Mouse (Mus musculus) embryonic facial prominence, embryonic 15.5 days (tissue): ENCODE measurements around the gene Fndc3b. TPM values are rescaled to one million over a fixed set of nuclear protein-coding genes. Genes with fewer than 3 reads are reported as not detected.
A peak's percentile ranks its signal among the peaks of the same experiment; 100 is the strongest.

Source experiments
- ATAC-seq: fragments of 200-750 bp; cut with Nextera tagmentation; 2 replicates; pipeline ENCODE4 v1.8.0; 2017; ENCODE audit warnings: low read depth, moderate TSS enrichment; ENCODE audit not compliant: insufficient number of reproducible peaks, low FRiP score, low TSS enrichment
- H3K27ac ChIP-seq: fragments of 300-500 bp; sonication (generic); replicated peaks from 2 replicates; pipeline ENCODE4 v1.5.1; 2015; ENCODE audit warnings: mild to moderate bottlenecking, inconsistent platforms
- H3K27me3 ChIP-seq: fragments of 300-500 bp; sonication (generic); 2 replicates; pipeline ENCODE4 v1.6.1; 2015; ENCODE audit warnings: inconsistent platforms
- H3K36me3 ChIP-seq: fragments of 300-500 bp; sonication (generic); 2 replicates; pipeline ENCODE4 v1.6.1; 2015; ENCODE audit warnings: mild to moderate bottlenecking, inconsistent platforms
- H3K4me1 ChIP-seq: fragments of 300-500 bp; sonication (generic); 2 replicates; pipeline ENCODE4 v1.6.1; 2015; ENCODE audit warnings: inconsistent platforms
- H3K4me2 ChIP-seq: fragments of 300-500 bp; sonication (generic); replicated peaks from 2 replicates; pipeline ENCODE4 v1.6.1; 2015; ENCODE audit warnings: mild to moderate bottlenecking, inconsistent platforms
- H3K4me3 ChIP-seq: fragments of 300-500 bp; sonication (generic); replicated peaks from 2 replicates; pipeline ENCODE4 v1.5.1; 2015; ENCODE audit warnings: mild to moderate bottlenecking, inconsistent platforms
- H3K9ac ChIP-seq: fragments of 300-500 bp; sonication (generic); 2 replicates; pipeline ENCODE4 v1.6.1; 2015; ENCODE audit warnings: inconsistent platforms
- H3K9me3 ChIP-seq: fragments of 300-500 bp; sonication (generic); replicated peaks from 2 replicates; pipeline ENCODE4 v1.6.1; 2016; ENCODE audit warnings: inconsistent platforms
- WGBS: fragments of 180-500 bp; shearing (Covaris S2); methylation state at CpG from one replicate; pipeline ENCODE4 v1.1.7; 2015; 5-methylcytosine and 5-hydroxymethylcytosine counted together
- polyA plus RNA-seq: library from polyadenylated mRNA; unstranded; fragments of >200 nt; fragmentation: Nextera tagmentation; extraction: Ambion mirVana; gene quantifications from 2 replicates; pipeline ENCODE4 v1.2.1, GENCODE M21; 2015

The Fndc3b gene
- polyA plus RNA-seq, 1 experiment from 2014 or later: 31.8 TPM

DNA sequence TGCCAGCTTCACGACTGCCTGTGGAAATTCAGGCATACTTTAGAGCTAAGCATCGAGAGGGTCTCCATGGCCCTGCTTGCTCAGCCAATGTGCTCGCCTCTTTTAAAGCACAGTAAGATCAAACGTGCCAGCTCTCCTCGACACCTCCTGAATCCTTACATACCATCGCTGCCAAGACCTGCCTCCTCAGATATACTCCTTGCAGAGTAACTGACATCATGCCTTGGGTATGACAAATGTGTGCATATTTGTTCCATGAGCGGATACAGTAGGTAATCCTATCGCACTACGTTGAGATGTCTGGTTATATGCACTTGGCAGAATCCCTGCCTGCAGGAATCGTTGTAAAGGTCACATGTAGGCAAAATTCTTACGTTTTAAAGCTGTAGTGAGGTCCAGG, 120.3 kb downstream of the Fndc3b start:
- ATAC-seq: no peak; the same call in 1 of the 2 replicates
- WGBS: 68% methylated on average over 11 of the region's 11 CpGs
- no peak overlapping the region for H3K27ac ChIP-seq

DNA sequence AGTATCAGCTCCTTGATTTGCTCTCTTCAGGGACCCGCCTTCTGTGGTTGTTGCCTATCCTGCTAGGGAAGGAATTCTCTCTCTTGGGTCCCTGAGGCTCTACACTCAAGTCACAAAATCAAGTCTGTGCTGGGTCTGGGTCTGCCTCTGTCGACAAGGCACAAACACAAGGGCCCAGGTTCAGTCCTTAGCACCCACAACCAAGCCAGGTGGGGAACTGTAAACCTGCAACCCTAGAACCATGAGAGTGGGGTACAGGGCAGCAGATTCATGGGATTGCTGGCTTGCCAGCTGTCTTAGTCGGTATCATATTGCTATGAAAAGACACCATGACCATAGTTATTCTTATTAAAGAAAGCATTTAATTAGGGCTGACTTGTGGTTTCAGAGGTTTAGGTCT, 121.8 kb downstream of the Fndc3b start:
- H3K27me3 ChIP-seq: no peaks in the 10 kb centered on the region
- ATAC-seq: no peak
- H3K9me3 ChIP-seq: no peaks in the 10 kb centered on the region
- H3K4me3 ChIP-seq: no peak overlapping the region
- H3K36me3 ChIP-seq: 0 out of 2 replicates have a peak, but pooled peaks cover 5% of the 10 kb centered on the region
- no peak overlapping the region for H3K9ac ChIP-seq
- H3K4me2 ChIP-seq: no peak overlapping the region
- peaks cover 31% of the 10 kb centered on the region for H3K4me1 ChIP-seq
- H3K27ac ChIP-seq: no peak overlapping the region
- 77% methylated on average over 3 of the region's 3 CpGs for WGBS

More for the DNA sequence above, 120.3 kb downstream of the Fndc3b start:
- Histone ChIP-seq H3K4me1 (peaks cover 23% of the 10 kb centered on the region), H3K27me3 (no peaks in the 10 kb centered on the region), H3K9me3 (no peaks in the 10 kb centered on the region), H3K36me3 (0 out of 2 replicates have a peak, but pooled peaks cover 5% of the 10 kb centered on the region), H3K4me2 (no peak overlapping the region), H3K4me3 (no peak overlapping the region), H3K9ac (no peak overlapping the region)

DNA sequence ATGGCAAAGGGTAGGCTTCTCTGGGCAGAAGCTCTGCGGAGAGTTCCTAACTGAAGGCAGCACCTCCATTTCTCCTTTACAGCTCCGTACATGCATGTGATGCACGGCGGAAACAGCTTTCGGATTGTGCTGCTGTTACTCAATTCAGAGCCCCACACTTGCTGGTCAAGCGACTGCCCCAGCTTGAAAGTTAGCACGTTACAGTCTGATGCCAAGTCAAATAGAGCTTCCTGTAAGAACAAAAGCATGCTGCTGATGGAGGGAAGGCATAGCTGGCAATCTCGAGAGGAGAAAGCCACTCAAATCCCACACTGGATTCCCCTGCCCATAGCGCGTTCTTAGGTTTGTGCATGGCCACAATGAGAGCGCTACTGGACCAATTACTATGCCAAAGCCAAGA, 122.5 kb downstream of the Fndc3b start:
- H3K27me3 ChIP-seq: no peaks in the 10 kb centered on the region
- H3K9ac ChIP-seq: no peak overlapping the region
- H3K4me2 ChIP-seq: no peak overlapping the region
- no peak for ATAC-seq
- WGBS: 91% methylated on average over 11 of the region's 11 CpGs
- H3K9me3 ChIP-seq: no peaks in the 10 kb centered on the region
- 0 out of 2 replicates have a peak, but pooled peaks cover 5% of the 10 kb centered on the region for H3K36me3 ChIP-seq
- no peak overlapping the region for H3K4me3 ChIP-seq
- H3K27ac ChIP-seq: no peak overlapping the region
- H3K4me1 ChIP-seq: peaks cover 24% of the 10 kb centered on the region

DNA sequence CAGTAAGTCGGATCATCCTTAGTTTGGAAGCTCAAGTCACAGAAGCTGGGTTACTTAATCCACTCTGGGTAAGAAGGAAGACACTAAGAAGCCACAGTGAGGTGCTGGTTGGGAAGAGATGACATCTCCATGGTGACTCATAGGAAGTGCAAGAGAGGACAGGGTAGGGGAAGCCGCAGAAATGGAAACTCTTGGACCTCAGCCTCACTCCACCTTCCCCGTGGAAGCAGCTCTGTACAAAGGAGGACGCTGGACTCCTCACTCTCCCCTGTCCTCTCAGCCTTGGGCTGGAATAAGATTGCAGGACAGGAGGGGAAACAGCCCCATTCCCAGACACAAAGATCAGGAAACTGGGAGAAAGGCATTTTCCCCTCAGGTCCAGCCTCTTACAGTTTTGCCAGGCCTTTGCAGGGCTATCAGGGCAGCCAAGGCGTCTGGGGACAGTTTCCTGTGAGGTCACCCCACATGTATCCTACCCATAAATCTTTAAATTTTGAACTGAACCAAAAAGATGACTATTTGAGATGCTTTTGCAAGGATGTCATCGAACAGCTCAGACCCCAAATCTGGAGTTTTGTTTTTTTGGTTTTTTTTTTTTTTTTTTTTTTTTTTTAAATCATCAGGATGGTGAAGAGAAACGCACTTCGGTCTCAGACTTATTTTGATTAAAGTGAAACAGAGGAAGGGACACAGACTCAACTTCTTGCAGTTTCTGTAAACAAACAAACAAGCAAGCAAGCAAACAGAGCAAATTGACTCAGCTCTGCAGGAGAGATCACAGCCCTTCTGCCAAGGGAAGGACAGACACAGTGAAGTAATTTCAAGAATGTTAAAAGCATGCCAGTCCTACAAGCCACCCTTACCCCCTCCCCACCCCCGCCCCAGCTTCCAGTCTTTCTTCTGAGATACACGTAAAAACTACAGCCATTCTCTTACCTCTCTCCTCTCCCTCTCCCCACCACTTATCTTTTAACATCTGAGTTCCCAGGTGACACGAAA, 126.2 kb downstream of the Fndc3b start:
- Histone ChIP-seq H3K27ac (peak overlapping the region; percentile 22; the same call in 1 of the 2 replicates), H3K4me2 (no peak overlapping the region), H3K4me1 (peaks cover 19% of the 10 kb centered on the region), H3K9ac (no peak overlapping the region), H3K9me3 (no peaks in the 10 kb centered on the region), H3K36me3 (no peaks in the 10 kb centered on the region), H3K4me3 (no peak overlapping the region), H3K27me3 (no peaks in the 10 kb centered on the region)
- ATAC-seq: no peak
- WGBS: 40% methylated on average over 11 of the region's 11 CpGs

DNA sequence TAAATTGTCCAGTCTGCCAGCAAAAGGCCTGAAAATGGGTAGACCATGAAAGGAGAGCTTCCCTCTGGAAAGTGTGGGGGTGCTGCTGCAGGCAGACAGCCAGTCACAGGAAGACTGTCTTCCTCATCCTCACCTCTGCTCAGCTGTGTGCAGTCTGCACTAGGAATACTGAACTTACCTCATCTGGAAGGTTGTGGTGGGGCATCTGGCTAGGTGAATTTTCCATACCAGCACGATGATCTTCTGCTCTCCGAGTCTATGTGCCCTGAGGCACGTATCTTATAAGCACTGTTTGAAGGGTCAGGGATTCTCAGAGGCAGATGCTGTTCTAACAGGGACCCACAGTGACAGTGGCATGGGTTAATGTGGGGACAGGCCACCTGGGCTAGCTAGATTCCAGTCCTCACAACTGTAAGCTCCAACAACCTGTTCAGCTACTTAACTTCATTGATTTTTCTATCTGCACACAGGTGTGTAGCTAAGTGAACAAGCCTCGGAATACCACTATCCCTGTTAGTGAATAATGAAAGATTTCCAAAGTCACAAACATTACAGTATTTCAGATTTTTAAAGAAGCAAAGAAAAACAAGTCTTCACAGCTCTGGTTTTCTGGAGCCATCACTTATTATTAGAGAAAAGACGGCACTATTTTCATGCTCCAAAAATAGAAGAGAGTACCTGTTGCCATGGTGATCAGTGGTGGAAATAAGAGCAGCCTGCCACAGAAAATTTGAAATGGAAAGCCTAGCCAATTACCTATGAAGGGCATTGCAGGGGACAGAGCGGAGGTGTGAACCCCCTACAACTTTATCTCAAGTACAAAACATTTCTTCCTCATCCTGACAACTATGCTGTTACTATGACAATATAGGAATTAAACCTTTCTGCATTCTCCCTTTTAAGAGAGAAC, 128.9 kb downstream of the Fndc3b start:
- no peak overlapping the region for H3K9ac ChIP-seq
- no peak overlapping the region for H3K27ac ChIP-seq
- no peaks in the 10 kb centered on the region for H3K9me3 ChIP-seq
- no peak overlapping the region for H3K4me2 ChIP-seq
- no peaks in the 10 kb centered on the region for H3K27me3 ChIP-seq
- WGBS: 52% methylated on average over 6 of the region's 6 CpGs
- no peak for ATAC-seq
- H3K36me3 ChIP-seq: no peaks in the 10 kb centered on the region
- peaks cover 10% of the 10 kb centered on the region for H3K4me1 ChIP-seq
- no peak overlapping the region for H3K4me3 ChIP-seq

DNA sequence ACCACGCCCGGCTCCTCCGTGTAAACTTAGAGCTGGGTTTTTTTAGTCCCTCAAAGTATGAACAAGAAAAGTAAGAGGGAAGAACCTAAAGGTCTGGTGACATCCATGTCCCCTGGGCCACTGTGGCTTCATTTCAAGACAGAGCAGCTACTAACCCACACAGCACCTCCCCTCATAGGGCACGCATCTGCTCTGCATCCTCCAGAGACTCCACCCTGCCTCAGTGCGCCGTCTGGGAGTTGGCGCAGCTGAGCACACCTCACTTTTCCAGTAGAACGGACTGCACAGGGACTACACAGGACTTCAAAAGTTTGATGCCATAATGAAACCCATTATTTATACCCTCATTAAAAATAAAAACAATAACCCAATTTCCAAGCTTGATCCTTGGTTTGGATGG, 130.2 kb downstream of the Fndc3b start:
- H3K4me1 ChIP-seq: peaks cover 10% of the 10 kb centered on the region
- WGBS: 86% methylated on average over 8 of the region's 8 CpGs
- no peak overlapping the region for H3K4me3 ChIP-seq
- no peaks in the 10 kb centered on the region for H3K36me3 ChIP-seq
- no peaks in the 10 kb centered on the region for H3K9me3 ChIP-seq
- H3K27ac ChIP-seq: no peak overlapping the region
- H3K9ac ChIP-seq: no peak overlapping the region
- H3K4me2 ChIP-seq: no peak overlapping the region
- H3K27me3 ChIP-seq: no peaks in the 10 kb centered on the region
- ATAC-seq: no peak

DNA sequence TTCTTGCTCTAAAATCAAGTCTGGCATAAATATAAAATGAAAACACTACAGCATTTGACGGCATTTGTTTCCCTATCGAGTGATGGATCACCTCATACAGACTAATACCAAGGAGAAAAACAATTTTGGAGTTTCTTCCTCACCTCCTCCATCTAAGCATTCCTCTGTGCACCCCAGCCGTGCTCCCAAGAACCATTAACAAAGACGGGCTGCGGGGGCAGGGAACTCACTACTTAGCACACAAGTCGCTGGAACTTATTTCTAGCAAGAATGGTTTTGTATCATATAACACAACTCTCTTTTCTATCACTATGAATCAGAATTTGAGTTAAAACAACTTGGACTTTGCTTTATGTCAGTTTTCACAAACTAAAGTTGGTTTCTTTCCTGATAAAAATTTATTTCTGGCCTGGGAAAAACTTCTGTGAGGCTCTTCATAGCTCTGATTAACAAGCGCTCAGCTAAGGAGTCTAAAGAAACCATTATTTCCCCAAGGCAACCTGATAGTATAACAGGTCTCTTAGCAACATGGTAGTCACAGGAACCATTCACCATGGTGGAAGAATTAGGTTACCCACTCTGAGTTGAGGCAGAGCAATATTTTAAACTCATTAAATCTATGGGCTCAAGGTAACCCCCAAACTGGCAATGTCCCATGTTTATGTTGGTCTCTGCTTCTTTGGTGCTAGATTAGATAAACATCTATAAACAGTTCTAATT, 131.1 kb downstream of the Fndc3b start:
- no peak overlapping the region for H3K27ac ChIP-seq
- ATAC-seq: no peak

DNA sequence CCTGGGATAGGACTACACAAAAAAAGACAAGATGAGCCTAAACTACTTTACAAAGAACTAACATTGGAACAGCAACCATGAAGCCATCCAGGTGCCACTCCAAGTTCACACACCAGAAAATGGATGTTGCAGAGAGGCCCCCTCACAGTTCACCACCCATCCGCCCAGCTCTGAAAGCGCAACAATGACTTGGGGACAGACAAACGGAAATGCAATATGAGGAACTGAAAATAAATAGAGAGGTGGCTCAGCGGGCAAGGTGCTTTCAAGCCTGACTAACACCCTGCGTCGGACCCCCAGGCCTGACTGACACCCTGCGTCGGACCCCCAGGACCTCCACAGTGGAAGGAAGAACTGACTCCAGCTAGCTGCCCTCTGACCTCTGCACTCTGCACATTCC, 131.9 kb downstream of the Fndc3b start:
- Histone ChIP-seq H3K9me3 (no peaks in the 10 kb centered on the region), H3K4me2 (no peak overlapping the region), H3K27me3 (no peaks in the 10 kb centered on the region), H3K36me3 (no peaks in the 10 kb centered on the region), H3K27ac (no peak overlapping the region), H3K9ac (no peak overlapping the region), H3K4me3 (no peak overlapping the region), H3K4me1 (no peaks in the 10 kb centered on the region)
- no peak for ATAC-seq
- 77% methylated on average over 8 of the region's 8 CpGs for WGBS

More for the DNA sequence above, 131.1 kb downstream of the Fndc3b start:
- H3K36me3 ChIP-seq: no peaks in the 10 kb centered on the region
- peaks cover 5% of the 10 kb centered on the region for H3K4me1 ChIP-seq
- no peak overlapping the region for H3K9ac ChIP-seq
- H3K4me2 ChIP-seq: no peak overlapping the region
- no peaks in the 10 kb centered on the region for H3K27me3 ChIP-seq
- 52% methylated on average over 7 of the region's 7 CpGs for WGBS
- no peaks in the 10 kb centered on the region for H3K9me3 ChIP-seq
- H3K4me3 ChIP-seq: no peak overlapping the region

DNA sequence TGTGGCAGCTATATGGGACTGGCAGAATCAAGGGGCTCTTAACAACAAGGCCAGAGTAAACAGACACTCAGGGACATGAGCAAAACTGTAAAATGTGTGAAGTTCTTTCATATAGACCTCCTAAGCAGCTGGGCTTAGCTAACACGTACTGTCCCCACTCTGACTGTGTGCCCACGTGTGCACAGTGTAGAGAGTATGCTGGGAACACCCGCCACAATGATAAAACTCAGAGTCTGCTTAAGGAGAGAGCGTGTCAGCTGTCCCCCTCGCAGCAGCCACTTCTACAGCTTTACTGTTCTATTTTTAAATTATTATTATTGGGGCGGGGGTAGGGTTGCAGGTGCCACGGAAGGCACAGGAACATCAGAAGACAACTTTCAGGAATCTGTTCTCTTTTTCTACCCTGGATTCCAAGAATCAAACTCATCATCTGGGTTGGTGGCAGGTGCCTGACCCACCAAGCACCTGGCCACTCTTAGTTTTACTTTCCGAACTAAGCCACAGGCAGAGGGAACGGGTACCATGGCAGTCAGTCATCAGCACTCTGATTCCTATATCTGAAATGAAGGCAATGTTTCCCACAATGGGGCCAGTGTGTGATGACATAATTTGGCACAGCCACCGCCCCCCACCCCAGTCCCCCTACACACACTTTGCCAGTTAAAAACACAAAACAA, 133.6 kb downstream of the Fndc3b start:
- peaks cover 10% of the 10 kb centered on the region for H3K4me1 ChIP-seq
- no peaks in the 10 kb centered on the region for H3K9me3 ChIP-seq
- H3K9ac ChIP-seq: no peak overlapping the region
- WGBS: 81% methylated on average over 10 of the region's 10 CpGs
- no peak overlapping the region for H3K4me2 ChIP-seq
- no peaks in the 10 kb centered on the region for H3K27me3 ChIP-seq
- no peak for ATAC-seq
- H3K36me3 ChIP-seq: no peaks in the 10 kb centered on the region
- H3K27ac ChIP-seq: no peak overlapping the region
- H3K4me3 ChIP-seq: no peak overlapping the region

DNA sequence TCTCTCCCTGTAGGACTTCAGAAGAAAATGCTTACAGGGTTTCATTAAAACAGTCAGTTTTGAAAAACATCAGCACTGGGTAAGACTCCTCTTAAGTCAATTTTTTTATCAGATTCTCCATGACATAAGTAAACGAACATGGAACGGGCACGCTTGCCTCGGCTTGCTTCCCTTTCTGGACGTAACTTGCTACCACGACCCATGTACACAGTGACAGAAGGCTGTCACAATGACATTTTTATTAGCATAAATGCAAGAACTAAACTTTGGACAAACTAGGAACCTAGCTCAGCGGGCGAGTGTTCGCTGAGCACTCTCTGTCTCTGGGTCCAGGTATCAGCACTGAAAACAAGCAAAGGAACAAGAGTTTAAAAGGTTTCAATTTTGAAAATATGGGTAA, 136.9 kb downstream of the Fndc3b start:
- Histone ChIP-seq H3K9ac (no peak overlapping the region), H3K27me3 (no peaks in the 10 kb centered on the region), H3K36me3 (no peaks in the 10 kb centered on the region), H3K4me1 (peaks cover 14% of the 10 kb centered on the region), H3K4me2 (no peak overlapping the region), H3K4me3 (no peak overlapping the region), H3K27ac (peak overlapping the region; percentile 49; the same call in 1 of the 2 replicates), H3K9me3 (no peaks in the 10 kb centered on the region)
- ATAC-seq: no peak
- WGBS: 75% methylated on average over 9 of the region's 9 CpGs
